Mouse (Mus musculus): Measurements from ENCODE around the gene Gm49384. TPM values are rescaled to one million over a fixed set of nuclear protein-coding genes. Genes with fewer than 3 reads are reported as not detected.

Gm49384 gene
- polyA plus RNA-seq, 1 experiment = 0.47 TPM

GRCm38 (mm10) chr12:69240876-69241275, 36.8 kb upstream of the Gm49384 start, which contains the start of gene Klhdc1:
Gene Klhdc1, plus strand, starts transcription at chr12:69241176.
- Histone ChIP-seq H3K4me1 (ENCODE audit: control insufficient read depth, insufficient read depth, insufficient read length) (no peaks in the 10 kb centered on the region; the same call in 1 of the 2 replicates), H3K27me3 (ENCODE audit: control insufficient read depth, insufficient read depth, low read length) (no peaks in the 10 kb centered on the region), H3K27ac (ENCODE audit: insufficient read depth, low read length) (peak within 1 kb of the TSS; percentile 73), H3K4me3 (ENCODE audit: extremely low read depth, insufficient read depth, insufficient read length) (peak within 1 kb of the TSS; percentile 87), H3K36me3 (ENCODE audit: control insufficient read depth, insufficient read depth, low read length) (no peaks in the 10 kb centered on the region)
- TF ChIP-seq CTCF (IDR thresholded peaks at IDR 0.05; ENCODE audit: extremely low read depth, insufficient read depth, insufficient read length, insufficient replicate concordance) (no peak), POLR2A (IDR thresholded peaks at IDR 0.05; ENCODE audit: low read depth, low read length) (no peak)
- no peak for DNase-seq (ENCODE audit: low read depth in 1 of 2, low spot score in 2 of 2)
- 49% methylated on average over 6 of the region's 6 CpGs for WGBS

GRCm38 (mm10) chr12:69238284-69238683, 34.2 kb upstream of the Gm49384 start:
- no peaks in the 10 kb centered on the region for H3K36me3 ChIP-seq (ENCODE audit: control insufficient read depth, insufficient read depth, low read length)
- 54% methylated on average over 3 of the region's 3 CpGs for WGBS
- no peaks in the 10 kb centered on the region for H3K27me3 ChIP-seq (ENCODE audit: control insufficient read depth, insufficient read depth, low read length)
- H3K4me1 ChIP-seq (ENCODE audit: control insufficient read depth, insufficient read depth, insufficient read length) = no peaks in the 10 kb centered on the region; the same call in 1 of the 2 replicates
- no peak for DNase-seq (ENCODE audit: low read depth in 1 of 2, low spot score in 2 of 2)
- TF ChIP-seq CTCF (IDR thresholded peaks at IDR 0.05; ENCODE audit: extremely low read depth, insufficient read depth, insufficient read length, insufficient replicate concordance) = no peak
- no peak for TF ChIP-seq POLR2A (IDR thresholded peaks at IDR 0.05; ENCODE audit: low read depth, low read length)
- no peak overlapping the region for H3K4me3 ChIP-seq (ENCODE audit: extremely low read depth, insufficient read depth, insufficient read length)
- no peak overlapping the region for H3K27ac ChIP-seq (ENCODE audit: insufficient read depth, low read length)

GRCm38 (mm10) chr12:69235782-69236181, 31.7 kb upstream of the Gm49384 start:
- Histone ChIP-seq H3K4me1 (ENCODE audit: control insufficient read depth, insufficient read depth, insufficient read length) (no peaks in the 10 kb centered on the region), H3K27ac (ENCODE audit: insufficient read depth, low read length) (no peak overlapping the region), H3K4me3 (ENCODE audit: extremely low read depth, insufficient read depth, insufficient read length) (no peak overlapping the region), H3K36me3 (ENCODE audit: control insufficient read depth, insufficient read depth, low read length) (no peaks in the 10 kb centered on the region), H3K27me3 (ENCODE audit: control insufficient read depth, insufficient read depth, low read length) (no peaks in the 10 kb centered on the region)
- 89% methylated on average over 6 of the region's 6 CpGs for WGBS
- no peak for DNase-seq (ENCODE audit: low read depth in 1 of 2, low spot score in 2 of 2)
- TF ChIP-seq CTCF (IDR thresholded peaks at IDR 0.05; ENCODE audit: extremely low read depth, insufficient read depth, insufficient read length, insufficient replicate concordance) = no peak
- no peak for TF ChIP-seq POLR2A (IDR thresholded peaks at IDR 0.05; ENCODE audit: low read depth, low read length)

DNA sequence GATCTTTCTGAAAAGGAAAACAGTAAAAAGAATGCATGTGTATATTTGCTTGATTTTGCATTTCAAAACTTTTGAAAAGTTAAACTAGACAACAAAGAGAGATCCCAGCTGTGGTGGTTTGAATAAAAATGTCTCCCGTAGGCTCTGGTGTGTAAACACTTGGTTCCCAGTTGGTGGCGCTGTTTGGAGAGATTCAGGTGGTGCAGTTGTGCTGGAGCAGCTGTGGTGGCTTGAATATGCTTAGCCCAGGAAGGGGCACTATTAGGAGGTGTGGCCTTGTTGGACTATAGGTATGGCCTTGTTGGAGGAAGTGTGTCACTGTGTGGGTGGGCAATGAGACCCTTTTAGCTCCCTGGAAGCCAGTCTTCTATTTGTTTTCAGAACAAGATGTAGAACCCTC, 25.2 kb upstream of the Gm49384 start:
- no peaks in the 10 kb centered on the region for H3K27me3 ChIP-seq (ENCODE audit: control insufficient read depth, insufficient read depth, low read length)
- H3K36me3 ChIP-seq (ENCODE audit: control insufficient read depth, insufficient read depth, low read length) = no peaks in the 10 kb centered on the region
- H3K4me3 ChIP-seq (ENCODE audit: extremely low read depth, insufficient read depth, insufficient read length) = no peak overlapping the region
- peak; percentile 25 to 46 for DNase-seq (ENCODE audit: low read depth in 1 of 2, low spot score in 2 of 2)
- H3K4me1 ChIP-seq (ENCODE audit: control insufficient read depth, insufficient read depth, insufficient read length) = no peaks in the 10 kb centered on the region; the same call in 1 of the 2 replicates
- no peak overlapping the region for H3K27ac ChIP-seq (ENCODE audit: insufficient read depth, low read length)
- WGBS = 71% methylated on average over 2 of the region's 2 CpGs
- TF ChIP-seq POLR2A (IDR thresholded peaks at IDR 0.05; ENCODE audit: low read depth, low read length) (no peak), CTCF (IDR thresholded peaks at IDR 0.05; ENCODE audit: extremely low read depth, insufficient read depth, insufficient read length, insufficient replicate concordance) (peak; percentile 40; the same call in 1 of the 2 replicates)

DNA sequence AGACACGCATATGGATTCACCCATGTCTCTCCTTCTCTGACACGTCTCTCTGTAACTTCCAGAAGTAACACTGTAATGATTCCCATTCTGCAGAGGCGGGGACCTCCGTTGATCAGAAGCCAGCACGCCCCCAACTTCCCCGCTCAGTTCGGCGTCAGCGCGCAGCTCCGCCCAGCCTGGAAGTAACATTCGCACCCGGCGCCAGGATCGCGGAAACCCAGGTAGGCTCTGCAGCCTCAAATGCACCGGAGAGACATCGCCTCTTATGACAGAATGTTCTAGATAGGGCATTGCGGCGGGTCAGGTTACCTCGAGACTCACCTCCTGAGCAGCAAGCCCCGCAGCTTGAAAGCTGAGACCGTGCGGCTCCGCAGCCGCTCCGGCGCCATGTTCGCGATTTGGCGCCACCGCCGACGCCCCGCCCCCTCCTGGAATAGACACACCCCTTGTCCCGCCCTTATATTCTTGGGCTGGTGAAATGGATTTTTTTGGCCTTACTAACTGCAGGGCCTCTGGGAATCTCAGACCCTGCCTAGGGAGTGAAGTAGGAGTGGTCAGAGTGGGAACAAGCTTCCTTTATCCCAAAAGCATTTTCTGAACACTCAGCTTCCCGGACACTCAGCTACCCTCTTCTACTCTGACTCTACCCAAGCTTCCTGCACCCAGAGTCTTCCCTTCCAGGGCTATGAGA, 23.9 kb upstream of the Gm49384 start, which contains the start of gene Pole2:
TSS of gene Pole2 (minus strand) at position 420 of the 691 bp plus-strand sequence.
- Histone ChIP-seq H3K4me3 (ENCODE audit: extremely low read depth, insufficient read depth, insufficient read length) (peak within 1 kb of the TSS; percentile 95), H3K27me3 (ENCODE audit: control insufficient read depth, insufficient read depth, low read length) (no peaks in the 10 kb centered on the region), H3K36me3 (ENCODE audit: control insufficient read depth, insufficient read depth, low read length) (no peaks in the 10 kb centered on the region), H3K4me1 (ENCODE audit: control insufficient read depth, insufficient read depth, insufficient read length) (no peaks in the 10 kb centered on the region; the same call in 1 of the 2 replicates), H3K27ac (ENCODE audit: insufficient read depth, low read length) (peak within 1 kb of the TSS; percentile 59; the same call in 1 of the 2 replicates)
- under 1% methylated on average over 37 of the region's 37 CpGs for WGBS
- TF ChIP-seq POLR2A (IDR thresholded peaks at IDR 0.05; ENCODE audit: low read depth, low read length) (no peak; the same call in 1 of the 2 replicates), CTCF (IDR thresholded peaks at IDR 0.05; ENCODE audit: extremely low read depth, insufficient read depth, insufficient read length, insufficient replicate concordance) (no peak)
- peak; percentile 55 to 77 for DNase-seq (ENCODE audit: low read depth in 1 of 2, low spot score in 2 of 2)

DNA sequence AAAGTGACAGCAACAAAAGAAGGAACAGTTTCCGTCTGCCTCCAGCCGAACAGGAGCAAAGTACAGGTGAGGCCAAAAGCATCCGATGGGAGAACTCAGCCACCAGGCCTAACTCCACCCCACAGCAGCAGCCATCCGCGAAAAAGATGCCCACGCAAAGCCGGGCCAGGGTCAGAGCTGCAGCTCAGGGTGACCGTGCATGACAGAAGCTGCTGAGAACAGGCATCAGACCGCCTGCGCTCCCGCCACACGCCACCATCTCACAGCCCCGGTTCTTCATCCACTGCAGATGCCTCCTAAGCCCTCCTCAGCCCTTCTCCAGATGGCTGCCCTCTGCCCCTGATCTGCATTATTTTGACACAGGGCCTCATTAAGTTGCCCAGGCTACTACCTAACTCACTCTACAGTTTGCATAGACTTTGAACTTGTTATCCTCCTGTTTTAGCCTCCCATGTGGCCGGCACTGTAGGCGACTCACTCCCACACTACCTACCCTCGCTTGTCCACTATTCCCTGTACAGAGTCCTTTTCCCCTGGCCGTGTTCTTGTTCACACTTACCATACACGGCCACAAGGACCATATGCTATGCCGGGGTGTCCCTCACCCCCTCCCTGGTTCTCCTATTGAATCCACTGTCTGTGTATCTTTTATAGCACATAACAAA, 16.7 kb upstream of the Gm49384 start:
- DNase-seq (ENCODE audit: low read depth in 1 of 2, low spot score in 2 of 2) = no peak

More for the DNA sequence above, 16.7 kb upstream of the Gm49384 start:
- Histone ChIP-seq H3K27me3 (ENCODE audit: control insufficient read depth, insufficient read depth, low read length) (no peaks in the 10 kb centered on the region), H3K27ac (ENCODE audit: insufficient read depth, low read length) (no peak overlapping the region), H3K4me1 (ENCODE audit: control insufficient read depth, insufficient read depth, insufficient read length) (no peaks in the 10 kb centered on the region), H3K4me3 (ENCODE audit: extremely low read depth, insufficient read depth, insufficient read length) (no peak overlapping the region), H3K36me3 (ENCODE audit: control insufficient read depth, insufficient read depth, low read length) (peaks cover 5% of the 10 kb centered on the region)
- TF ChIP-seq POLR2A (IDR thresholded peaks at IDR 0.05; ENCODE audit: low read depth, low read length) (no peak), CTCF (IDR thresholded peaks at IDR 0.05; ENCODE audit: extremely low read depth, insufficient read depth, insufficient read length, insufficient replicate concordance) (no peak)
- 93% methylated on average over 19 of the region's 19 CpGs for WGBS

Measured in spleen, adult 2 months (tissue).